Mouse (Mus musculus): ENCODE measurements around the gene Fezf1. TPM values are rescaled to one million over a fixed set of nuclear protein-coding genes. Genes with fewer than 3 reads are reported as not detected.

The Fezf1 gene
- polyA plus RNA-seq, 1 experiment from 2014 or later = not detected

DNA sequence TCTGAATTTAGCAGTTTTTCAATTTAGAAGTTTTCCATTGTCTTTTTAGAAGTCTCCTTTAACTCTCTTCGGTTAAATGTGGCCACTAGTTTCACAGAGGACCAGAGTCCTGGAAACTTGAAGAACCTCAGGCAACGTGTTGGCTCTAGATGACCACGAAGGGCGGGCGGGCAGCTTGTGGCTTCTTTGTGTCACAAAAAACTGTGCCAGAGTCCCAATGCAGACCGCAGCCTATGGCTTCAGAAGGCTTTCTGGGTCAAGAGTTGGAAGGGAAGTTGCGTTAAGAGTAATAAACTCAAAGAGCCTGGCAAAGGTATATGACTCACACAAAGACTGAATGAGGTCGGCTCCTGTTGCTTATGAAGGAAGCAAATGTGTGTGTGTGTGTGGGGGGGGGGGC lies 7.0 kb upstream of the Fezf1 start:
- Histone ChIP-seq H3K27me3 (peaks cover 94% of the 10 kb centered on the region), H3K9me3 (replicated peaks) (no peaks in the 10 kb centered on the region), H3K4me2 (no peak overlapping the region), H3K4me3 (no peak overlapping the region), H3K36me3 (no peaks in the 10 kb centered on the region), H3K4me1 (replicated peaks) (0 out of 2 replicates have a peak, but pooled peaks cover 6% of the 10 kb centered on the region), H3K9ac (no peak overlapping the region), H3K27ac (no peak overlapping the region)
- ATAC-seq (replicated peaks; ENCODE audit: insufficient number of reproducible peaks, insufficient read depth, low FRiP score, low read depth) = no peak
- WGBS = 3% methylated on average over 8 of the region's 8 CpGs

DNA sequence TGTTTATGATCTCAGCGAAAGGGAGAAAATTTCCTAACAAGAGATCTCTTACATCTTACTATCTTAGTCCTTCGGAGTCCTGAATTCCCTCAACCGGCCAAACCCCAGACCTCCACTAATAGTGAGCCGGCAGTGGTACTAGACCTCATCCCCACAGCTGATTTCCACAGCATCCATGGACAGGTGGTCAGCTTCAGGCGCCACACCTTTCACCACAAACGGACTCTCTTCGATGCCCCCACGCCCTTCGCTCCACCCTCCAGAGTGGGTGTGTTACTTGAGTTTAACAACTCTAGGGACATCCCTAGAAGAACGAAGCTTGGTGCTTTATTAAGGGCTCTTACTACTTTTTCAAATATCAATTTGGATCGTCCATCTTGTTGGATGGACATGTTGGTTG lies 6.5 kb upstream of the Fezf1 start:
- Histone ChIP-seq H3K9ac (no peak overlapping the region), H3K27me3 (peaks cover 94% of the 10 kb centered on the region), H3K9me3 (replicated peaks) (no peaks in the 10 kb centered on the region), H3K4me3 (no peak overlapping the region), H3K36me3 (no peaks in the 10 kb centered on the region), H3K4me1 (replicated peaks) (peaks cover 7% of the 10 kb centered on the region), H3K27ac (no peak overlapping the region), H3K4me2 (no peak overlapping the region)
- no peak for ATAC-seq (replicated peaks; ENCODE audit: insufficient number of reproducible peaks, insufficient read depth, low FRiP score, low read depth)
- 3% methylated on average over 11 of the region's 11 CpGs for WGBS

DNA sequence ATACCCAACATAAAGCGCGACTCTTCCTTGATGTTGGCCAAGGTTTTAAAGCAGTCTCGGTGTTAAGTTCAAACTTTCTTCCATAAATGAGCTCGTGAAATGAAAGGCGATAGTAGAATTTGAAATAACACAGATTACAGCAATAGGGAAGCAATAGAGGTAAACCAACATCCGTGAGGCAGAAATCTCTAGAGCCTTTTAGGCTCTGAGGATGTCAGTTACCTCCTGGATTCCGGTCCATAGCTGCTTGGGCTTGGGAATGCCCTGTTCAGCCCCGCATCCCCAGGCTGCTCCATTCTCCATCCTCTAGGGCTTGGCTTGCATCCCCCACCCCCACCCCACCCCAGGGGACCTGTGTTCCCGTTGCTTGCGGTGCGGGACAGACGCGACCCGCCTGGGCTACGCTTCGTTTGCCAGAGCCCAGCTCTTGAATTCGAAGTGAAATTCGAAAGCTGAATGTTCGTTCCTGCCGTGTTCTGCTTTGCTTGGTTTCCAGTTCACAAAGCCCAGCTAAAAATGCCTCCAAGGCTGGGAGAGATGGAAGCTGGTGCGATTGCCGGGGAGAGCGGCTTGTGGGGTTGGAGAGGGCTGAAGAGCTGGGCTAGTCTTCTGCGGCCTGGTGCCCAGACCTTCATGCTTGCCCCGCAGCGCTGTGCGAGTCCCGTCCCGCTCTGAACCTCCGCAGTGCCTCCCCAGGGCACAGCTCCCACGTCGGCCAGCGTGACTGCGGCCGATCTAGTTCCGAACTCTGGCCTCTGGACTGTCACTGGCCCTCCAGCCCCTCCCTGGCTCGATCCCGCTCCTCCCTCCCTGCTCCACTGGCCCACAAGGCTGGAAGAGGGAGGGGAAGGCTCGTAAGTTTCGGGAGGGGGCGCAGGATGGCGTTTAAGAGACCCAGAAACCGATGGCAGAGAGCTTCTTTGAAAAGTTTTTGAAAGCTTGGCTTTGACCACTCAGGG lies 5.5 kb upstream of the Fezf1 start:
- no peak for ATAC-seq (replicated peaks; ENCODE audit: insufficient number of reproducible peaks, insufficient read depth, low FRiP score, low read depth)
- Histone ChIP-seq H3K36me3 (no peaks in the 10 kb centered on the region), H3K27me3 (peaks cover 94% of the 10 kb centered on the region), H3K9me3 (replicated peaks) (no peaks in the 10 kb centered on the region), H3K4me1 (replicated peaks) (peaks cover 16% of the 10 kb centered on the region), H3K4me2 (0 out of 2 replicates have a peak overlapping the region, but pooled peaks have one; percentile 11), H3K27ac (no peak overlapping the region), H3K9ac (no peak overlapping the region), H3K4me3 (peak overlapping the region; percentile 15)
- WGBS = 2% methylated on average over 43 of the region's 43 CpGs

DNA sequence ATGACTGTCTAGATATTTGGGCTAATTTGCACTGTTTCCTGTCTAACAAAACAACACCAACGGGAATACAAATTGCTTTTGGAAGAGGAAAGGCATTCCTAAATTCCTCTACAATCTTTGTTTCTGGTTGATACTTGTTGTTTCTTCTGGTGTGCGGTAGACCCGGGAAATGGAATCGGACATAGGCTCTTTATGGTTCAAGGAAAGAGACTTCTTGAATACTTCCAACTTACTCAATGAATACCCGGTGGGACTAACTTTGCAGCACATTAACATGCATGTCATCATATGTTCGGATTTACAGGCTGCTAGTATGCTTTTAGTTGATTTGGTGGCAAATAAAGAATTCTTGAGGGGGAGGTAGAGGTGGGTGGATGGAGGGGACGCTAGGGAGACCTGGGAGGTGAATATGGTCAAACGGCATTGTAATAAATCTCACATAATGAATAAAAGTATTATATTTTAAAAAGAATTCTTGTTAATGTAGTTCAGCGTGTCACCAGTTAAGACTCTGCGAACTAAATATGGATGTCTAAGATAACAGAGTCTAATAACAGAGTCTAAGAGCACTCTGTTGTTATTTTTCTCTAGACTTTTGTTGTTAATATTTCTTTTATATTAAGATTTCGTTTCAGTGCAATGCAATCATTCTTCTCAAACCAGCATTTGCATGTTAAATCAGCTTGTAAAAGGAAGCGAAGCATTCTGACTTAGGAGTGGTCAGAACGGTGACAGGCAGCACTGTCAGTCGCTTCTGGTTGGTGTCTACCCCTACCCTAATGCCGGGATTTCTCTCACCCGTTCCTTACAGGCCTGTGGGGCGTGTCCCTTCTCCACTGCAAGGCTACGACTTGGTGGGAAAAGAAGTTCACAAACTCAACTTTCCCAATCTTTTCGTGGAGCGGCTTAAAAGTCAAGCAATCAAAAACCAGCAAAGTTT lies 4.3 kb upstream of the Fezf1 start:
- no peak for ATAC-seq (replicated peaks; ENCODE audit: insufficient number of reproducible peaks, insufficient read depth, low FRiP score, low read depth)
- no peak overlapping the region for H3K4me2 ChIP-seq
- peaks cover 27% of the 10 kb centered on the region for H3K4me1 ChIP-seq (replicated peaks)
- H3K4me3 ChIP-seq = no peak overlapping the region
- no peak overlapping the region for H3K27ac ChIP-seq
- H3K27me3 ChIP-seq = peaks cover 94% of the 10 kb centered on the region
- 4% methylated on average over 20 of the region's 20 CpGs for WGBS
- no peak overlapping the region for H3K9ac ChIP-seq
- H3K36me3 ChIP-seq = no peaks in the 10 kb centered on the region
- H3K9me3 ChIP-seq (replicated peaks) = no peaks in the 10 kb centered on the region

DNA sequence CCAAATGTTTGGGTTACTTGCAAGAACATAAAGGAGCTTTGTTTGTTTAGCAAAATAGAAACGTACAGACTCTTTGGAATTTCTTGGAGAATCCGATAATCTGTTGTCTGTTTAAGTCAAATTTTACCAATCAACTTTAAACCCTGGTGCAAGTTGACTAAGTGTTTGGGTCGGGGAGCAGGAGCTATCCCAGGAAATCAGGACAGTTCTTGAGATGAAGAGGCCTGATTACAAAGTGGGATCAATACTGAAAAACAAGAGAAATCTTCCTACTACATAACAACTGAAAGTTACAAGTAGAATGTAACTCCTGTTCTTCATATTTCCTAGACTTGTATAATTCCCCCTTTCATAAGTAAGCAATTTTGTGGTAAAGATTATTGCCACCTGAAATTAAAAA lies 3.3 kb upstream of the Fezf1 start:
- H3K27ac ChIP-seq = no peak overlapping the region
- H3K4me1 ChIP-seq (replicated peaks) = peaks cover 31% of the 10 kb centered on the region
- H3K9me3 ChIP-seq (replicated peaks) = no peaks in the 10 kb centered on the region
- peaks cover 94% of the 10 kb centered on the region for H3K27me3 ChIP-seq
- H3K4me3 ChIP-seq = no peak overlapping the region
- ATAC-seq (replicated peaks; ENCODE audit: insufficient number of reproducible peaks, insufficient read depth, low FRiP score, low read depth) = no peak
- H3K9ac ChIP-seq = no peak overlapping the region
- H3K4me2 ChIP-seq = no peak overlapping the region
- H3K36me3 ChIP-seq = no peaks in the 10 kb centered on the region
- WGBS = 3% methylated on average over 3 of the region's 3 CpGs

DNA sequence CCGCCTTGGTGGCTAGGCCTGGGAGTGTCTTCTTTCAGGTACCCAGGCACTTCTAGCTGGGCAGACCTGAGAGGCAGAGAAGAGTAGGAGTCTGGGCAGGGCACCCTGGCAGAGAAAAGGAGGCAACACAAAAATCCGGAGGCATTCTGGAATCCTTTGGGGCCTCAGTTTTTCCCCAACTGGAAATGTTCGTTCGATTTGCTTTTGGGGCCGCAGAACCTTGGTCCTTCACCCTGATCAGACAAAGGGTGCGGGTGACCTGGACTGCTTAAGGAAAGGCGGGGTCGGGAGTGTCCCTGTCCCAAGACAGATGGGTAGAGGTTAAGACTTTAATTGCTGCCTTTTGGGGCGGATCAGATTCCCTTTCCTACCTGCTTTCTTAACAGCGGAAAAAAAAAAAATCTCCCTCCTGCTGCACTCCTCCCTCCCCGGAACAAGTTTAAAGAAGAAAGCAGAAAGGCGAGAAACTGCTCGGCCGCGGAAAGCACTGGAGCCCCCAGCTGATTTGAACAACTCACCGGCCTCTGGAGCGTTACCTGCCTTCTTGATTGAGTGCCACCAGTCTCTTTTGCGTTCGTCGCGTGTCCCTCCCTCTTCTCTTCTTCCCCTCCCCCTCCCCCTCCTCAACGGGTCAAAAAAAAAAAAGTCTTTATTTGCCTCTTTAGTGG lies 2.3 kb upstream of the Fezf1 start:
- H3K36me3 ChIP-seq = no peaks in the 10 kb centered on the region
- no peaks in the 10 kb centered on the region for H3K9me3 ChIP-seq (replicated peaks)
- peaks cover 94% of the 10 kb centered on the region for H3K27me3 ChIP-seq
- 3% methylated on average over 22 of the region's 22 CpGs for WGBS
- no peak for ATAC-seq (replicated peaks; ENCODE audit: insufficient number of reproducible peaks, insufficient read depth, low FRiP score, low read depth)
- no peak overlapping the region for H3K4me3 ChIP-seq
- no peak overlapping the region for H3K9ac ChIP-seq
- H3K4me1 ChIP-seq (replicated peaks) = peaks cover 31% of the 10 kb centered on the region
- H3K27ac ChIP-seq = no peak overlapping the region
- H3K4me2 ChIP-seq = no peak overlapping the region

DNA sequence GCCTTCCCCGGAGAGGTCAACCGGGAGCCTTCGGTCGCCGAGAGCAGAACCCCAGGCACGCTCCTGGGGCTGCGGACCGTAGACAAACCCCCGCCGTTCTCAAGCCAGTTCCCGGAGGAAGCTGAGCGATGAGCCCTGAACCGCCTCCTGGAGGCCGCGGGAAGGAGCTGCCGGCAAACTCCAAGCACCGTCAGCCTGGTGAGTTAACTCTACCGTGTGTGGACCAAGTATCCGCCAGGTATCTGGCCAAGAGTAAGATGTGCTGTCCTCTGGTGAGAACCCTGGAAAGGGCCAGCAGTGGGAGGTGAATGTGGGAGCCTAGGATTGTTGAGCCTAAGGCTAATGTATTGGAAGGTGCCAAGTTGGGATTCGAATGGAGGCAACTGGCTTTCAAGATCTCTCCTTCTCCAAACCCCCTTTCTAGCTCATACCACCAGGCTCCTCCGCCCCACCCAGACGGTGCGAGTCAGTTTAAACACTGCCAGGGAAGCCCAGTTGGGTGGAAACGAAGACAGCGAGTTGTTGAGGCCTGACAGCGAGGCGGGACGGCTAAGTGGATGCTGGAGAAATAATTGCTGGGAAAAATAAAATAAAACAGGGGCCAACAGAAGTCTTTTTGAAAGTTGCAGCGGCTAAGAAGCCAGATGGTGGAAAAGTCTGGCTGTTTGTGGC lies 1.6 kb upstream of the Fezf1 start:
- WGBS = 1% methylated on average over 29 of the region's 29 CpGs
- peaks cover 94% of the 10 kb centered on the region for H3K27me3 ChIP-seq
- H3K9ac ChIP-seq = no peak overlapping the region
- H3K27ac ChIP-seq = no peak overlapping the region
- no peak for ATAC-seq (replicated peaks; ENCODE audit: insufficient number of reproducible peaks, insufficient read depth, low FRiP score, low read depth)
- H3K4me1 ChIP-seq (replicated peaks) = peaks cover 31% of the 10 kb centered on the region
- no peaks in the 10 kb centered on the region for H3K9me3 ChIP-seq (replicated peaks)
- peak overlapping the region; percentile 78 for H3K4me2 ChIP-seq
- H3K36me3 ChIP-seq = no peaks in the 10 kb centered on the region
- peak overlapping the region; percentile 47 for H3K4me3 ChIP-seq

DNA sequence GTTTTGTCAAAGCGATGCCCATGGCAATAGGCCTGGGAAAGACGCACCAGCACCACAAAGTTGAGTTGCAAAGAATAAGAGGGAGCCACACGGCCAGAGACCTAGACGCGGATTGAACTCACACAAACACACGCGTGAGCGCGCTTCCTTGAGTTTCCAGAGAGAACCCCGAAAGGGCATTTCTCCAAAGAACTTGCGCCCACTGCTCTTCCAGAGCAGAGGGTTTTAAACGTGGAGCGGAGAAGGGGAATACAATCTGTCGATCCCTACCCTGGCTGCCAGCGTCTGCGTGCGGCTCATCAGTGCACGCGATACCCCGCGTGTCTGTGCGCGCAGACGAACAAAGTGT lies 865 bp upstream of the Fezf1 start:
- peak overlapping the region; percentile 47 for H3K4me3 ChIP-seq
- H3K4me1 ChIP-seq (replicated peaks) = peaks cover 31% of the 10 kb centered on the region
- H3K4me2 ChIP-seq = peak overlapping the region; percentile 78
- no peaks in the 10 kb centered on the region for H3K36me3 ChIP-seq
- ATAC-seq (replicated peaks; ENCODE audit: insufficient number of reproducible peaks, insufficient read depth, low FRiP score, low read depth) = no peak
- no peaks in the 10 kb centered on the region for H3K9me3 ChIP-seq (replicated peaks)
- WGBS = 1% methylated on average over 24 of the region's 24 CpGs
- H3K27me3 ChIP-seq = peaks cover 94% of the 10 kb centered on the region
- no peak overlapping the region for H3K27ac ChIP-seq
- H3K9ac ChIP-seq = no peak overlapping the region

DNA sequence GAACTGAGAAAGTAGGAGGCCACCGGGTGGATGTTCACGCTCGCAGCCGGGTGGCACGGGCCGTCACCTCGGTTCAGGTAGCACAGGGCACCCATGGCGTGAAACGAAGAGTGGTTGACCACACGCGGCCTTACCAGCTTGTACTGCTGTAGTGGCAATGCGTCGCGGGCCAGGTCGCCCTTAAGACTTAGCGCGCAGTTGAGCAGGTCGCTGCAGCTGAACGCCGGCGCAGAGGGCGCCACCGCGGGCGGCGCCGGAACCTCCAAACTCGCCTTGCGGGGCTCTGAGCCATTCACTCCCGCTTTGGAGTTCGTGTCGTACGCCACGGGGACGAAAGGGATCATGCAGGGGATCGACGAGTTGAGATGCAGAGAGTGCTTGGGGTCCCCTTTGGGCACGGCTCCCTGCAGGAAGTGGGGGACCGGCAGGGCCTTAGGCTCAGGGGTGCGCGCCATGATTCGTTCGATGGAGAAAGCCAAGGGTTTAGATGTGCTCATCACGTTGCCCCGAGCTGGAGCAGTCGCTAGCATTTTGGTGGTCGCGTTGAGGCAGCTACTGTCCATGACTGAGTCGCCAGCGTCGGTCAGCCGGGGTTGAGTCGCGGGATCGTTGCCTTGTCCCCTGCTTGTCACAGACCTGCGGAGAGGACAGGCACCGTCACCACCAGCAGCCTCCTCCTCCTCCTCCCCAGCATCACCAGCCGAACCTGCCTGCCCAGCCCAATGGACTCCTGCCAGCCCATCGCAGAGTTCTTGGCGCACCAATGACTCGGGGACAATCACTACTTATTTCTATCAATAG lies 450 bp downstream of the Fezf1 start:
- Histone ChIP-seq H3K4me3 (peak overlapping the region; percentile 47), H3K36me3 (no peaks in the 10 kb centered on the region), H3K4me2 (peak overlapping the region; percentile 78), H3K27me3 (peaks cover 94% of the 10 kb centered on the region), H3K27ac (no peak overlapping the region), H3K9me3 (replicated peaks) (no peaks in the 10 kb centered on the region), H3K4me1 (replicated peaks) (peaks cover 27% of the 10 kb centered on the region), H3K9ac (no peak overlapping the region)
- under 1% methylated on average over 61 of the region's 61 CpGs for WGBS
- no peak; the same call in 1 of the 2 replicates for ATAC-seq (replicated peaks; ENCODE audit: insufficient number of reproducible peaks, insufficient read depth, low FRiP score, low read depth)
